In genomic region chr7:19619004-19619801, GRCm38 (mm10) we compare ENCODE assay signal across 8 mouse cellular contexts. TPM values are rescaled to one million over a fixed set of nuclear protein-coding genes. Genes with fewer than 3 reads are reported as not detected.
DNase-seq lines count a peak whose midpoint lies in the region; ATAC-seq lines count a peak whose summit lies in the region.

No protein-coding gene starts in this region.

- peak overlapping the region; percentile 58 for H3K9ac ChIP-seq in limb, embryonic 11.5 days (ENCODE audit: low read length)
- H3K9ac ChIP-seq in midbrain, embryonic 13.5 days (replicated peaks): peak overlapping the region; percentile 57

- no peaks in the 10 kb centered on the region for H3K4me1 ChIP-seq in limb, embryonic 11.5 days (ENCODE audit: control insufficient read depth, insufficient read depth, low read length)
- peaks cover 6% of the 10 kb centered on the region for H3K4me1 ChIP-seq in midbrain, embryonic 13.5 days (replicated peaks)

- no peaks in the 10 kb centered on the region for H3K9me3 ChIP-seq in limb, embryonic 11.5 days (ENCODE audit: control insufficient read depth, low read length)
- no peaks in the 10 kb centered on the region for H3K9me3 ChIP-seq in midbrain, embryonic 13.5 days

- no peak overlapping the region for H3K27ac ChIP-seq in limb, embryonic 11.5 days (replicated peaks; ENCODE audit: low read depth, low read length)
- H3K27ac ChIP-seq in midbrain, embryonic 13.5 days: peak overlapping the region; percentile 68

- H3K27me3 ChIP-seq in limb, embryonic 11.5 days (ENCODE audit: control insufficient read depth, insufficient read depth, low read length): 0 out of 2 replicates have a peak, but pooled peaks cover 5% of the 10 kb centered on the region
- H3K27me3 ChIP-seq in midbrain, embryonic 13.5 days: peaks cover 5% of the 10 kb centered on the region; the same call in 1 of the 2 replicates

- no peaks in the 10 kb centered on the region; the same call in 1 of the 2 replicates for H3K36me3 ChIP-seq in limb, embryonic 11.5 days (ENCODE audit: control insufficient read depth, insufficient read depth, low read length)
- no peaks in the 10 kb centered on the region for H3K36me3 ChIP-seq in midbrain, embryonic 13.5 days

- DNase-seq in 3T3-L1 (ENCODE audit: low read depth, low spot score): peak; percentile 86
- DNase-seq in adrenal gland, adult 18-20 months (ENCODE audit: low spot score in 2 of 2): peak; percentile 63 to 64
- peak; percentile 78 for DNase-seq in embryo, embryonic 11.5 days (ENCODE audit: low read depth, low spot score)
- DNase-seq in heart, adult 18-20 months: peak; percentile 78 to 87
- peak; percentile 79 for DNase-seq in kidney, adult 18-20 months
- DNase-seq in limb, embryonic 11.5 days (ENCODE audit: low spot score): peak; percentile 86
- peak; percentile 30 to 60 for DNase-seq in spleen, adult 18-20 months

- WGBS in limb, embryonic 11.5 days: 8% methylated on average over 35 of the region's 35 CpGs
- WGBS in midbrain, embryonic 13.5 days: 4% methylated on average over 35 of the region's 35 CpGs

- peak; percentile 76 for ATAC-seq in limb, embryonic 11.5 days (ENCODE audit: insufficient number of reproducible peaks, low FRiP score, low TSS enrichment, low read depth)
- ATAC-seq in midbrain, embryonic 13.5 days: peak; percentile 88

- peak overlapping the region; percentile 19; the same call in 1 of the 2 replicates for H3K4me3 ChIP-seq in limb, embryonic 11.5 days (ENCODE audit: low read depth, low read length)
- peak overlapping the region; percentile 31 for H3K4me3 ChIP-seq in midbrain, embryonic 13.5 days (replicated peaks)

- H3K4me2 ChIP-seq in limb, embryonic 11.5 days (ENCODE audit: low read depth, severe bottlenecking): peak overlapping the region; percentile 58
- peak overlapping the region; percentile 55 for H3K4me2 ChIP-seq in midbrain, embryonic 13.5 days (replicated peaks)

RNA-seq across cellular contexts. Expression of gene Relb, which starts 10.0 kb away (rescaled TPM):
- total RNA-seq in adrenal gland, adult 18-20 months (2021): 10 to 100 TPM; 31.9 TPM
- 1 to 10 TPM; 9.0 to 9.2 TPM for total RNA-seq in heart, adult 18-20 months (2021)
- polyA plus RNA-seq in limb, embryonic 11.5 days (2014; fragmentation: Nextera tagmentation; extraction: Ambion mirVana): 4.7 and 5.3 TPM in 2 replicates
- polyA plus RNA-seq in midbrain, embryonic 13.5 days (2015; fragmentation: Nextera tagmentation; extraction: Ambion mirVana): 3.8 and 4.1 TPM in 2 replicates

RNA-seq across cellular contexts. Expression of gene Clasrp, which starts 14.9 kb away (rescaled TPM):
- total RNA-seq in adrenal gland, adult 18-20 months (2021): 10 to 100 TPM; 36.5 to 36.9 TPM
- 10 to 100 TPM; 10.5 to 15.6 TPM for total RNA-seq in heart, adult 18-20 months (2021)
- polyA plus RNA-seq in limb, embryonic 11.5 days (2014; fragmentation: Nextera tagmentation; extraction: Ambion mirVana): 55.9 and 61.5 TPM in 2 replicates
- polyA plus RNA-seq in midbrain, embryonic 13.5 days (2015; fragmentation: Nextera tagmentation; extraction: Ambion mirVana): 54.0 and 65.0 TPM in 2 replicates

RNA-seq across cellular contexts. Expression of gene Gemin7, which starts 41.8 kb away (rescaled TPM):
- total RNA-seq in adrenal gland, adult 18-20 months (2021): 10 to 100 TPM; 66.7 to 85.1 TPM
- 10 to 100 TPM; 52.1 to 55.0 TPM for total RNA-seq in heart, adult 18-20 months (2021)
- polyA plus RNA-seq in limb, embryonic 11.5 days (2014; fragmentation: Nextera tagmentation; extraction: Ambion mirVana): 183 and 185 TPM in 2 replicates
- 134 and 138 TPM in 2 replicates for polyA plus RNA-seq in midbrain, embryonic 13.5 days (2015; fragmentation: Nextera tagmentation; extraction: Ambion mirVana)

RNA-seq across cellular contexts. Expression of gene Zfp296, which starts 42.1 kb away (rescaled TPM):
- total RNA-seq in adrenal gland, adult 18-20 months (2021): 1 to 10 TPM in 1 of 2 experiments, under 1 TPM in 1; 0.46 to 1.2 TPM
- total RNA-seq in heart, adult 18-20 months (2021): under 1 TPM; 0.35 to 0.49 TPM
- 0.21 and 0.52 TPM in 2 replicates for polyA plus RNA-seq in limb, embryonic 11.5 days (2014; fragmentation: Nextera tagmentation; extraction: Ambion mirVana)
- 0.26 and 0.31 TPM in 2 replicates for polyA plus RNA-seq in midbrain, embryonic 13.5 days (2015; fragmentation: Nextera tagmentation; extraction: Ambion mirVana)

RNA-seq across cellular contexts. Expression of gene Clptm1, which starts 45.6 kb away (rescaled TPM):
- total RNA-seq in adrenal gland, adult 18-20 months (2021): 100 to 1,000 TPM; 136 to 157 TPM
- 10 to 100 TPM; 77.3 to 85.5 TPM for total RNA-seq in heart, adult 18-20 months (2021)
- 91.6 and 97.3 TPM in 2 replicates for polyA plus RNA-seq in limb, embryonic 11.5 days (2014; fragmentation: Nextera tagmentation; extraction: Ambion mirVana)
- 86.6 and 97.5 TPM in 2 replicates for polyA plus RNA-seq in midbrain, embryonic 13.5 days (2015; fragmentation: Nextera tagmentation; extraction: Ambion mirVana)
